Mouse (Mus musculus) CD4-positive, CD25-positive, alpha-beta regulatory T cell, adult 4 months (primary cell): Measurements from ENCODE around the gene Tox3. TPM values are rescaled to one million over a fixed set of nuclear protein-coding genes. Genes with fewer than 3 reads are reported as not detected.

Experiments
- ATAC-seq: one replicate; pipeline ENCODE4 v1.8.0; 2017
- polyA plus RNA-seq, 2 experiments: library from polyadenylated mRNA; unstranded; fragments of 100-300 nt; shearing (Covaris generic); gene quantifications; one replicate each; pipeline ENCODE4 v1.2.1; 2017

Gene Tox3
- polyA plus RNA-seq, 2 experiments from 2014 or later, result not detected

GRCm38 (mm10) chr8:90323824-90324223 lies 24.3 kb downstream of the Tox3 start:
- no peak for ATAC-seq

DNA sequence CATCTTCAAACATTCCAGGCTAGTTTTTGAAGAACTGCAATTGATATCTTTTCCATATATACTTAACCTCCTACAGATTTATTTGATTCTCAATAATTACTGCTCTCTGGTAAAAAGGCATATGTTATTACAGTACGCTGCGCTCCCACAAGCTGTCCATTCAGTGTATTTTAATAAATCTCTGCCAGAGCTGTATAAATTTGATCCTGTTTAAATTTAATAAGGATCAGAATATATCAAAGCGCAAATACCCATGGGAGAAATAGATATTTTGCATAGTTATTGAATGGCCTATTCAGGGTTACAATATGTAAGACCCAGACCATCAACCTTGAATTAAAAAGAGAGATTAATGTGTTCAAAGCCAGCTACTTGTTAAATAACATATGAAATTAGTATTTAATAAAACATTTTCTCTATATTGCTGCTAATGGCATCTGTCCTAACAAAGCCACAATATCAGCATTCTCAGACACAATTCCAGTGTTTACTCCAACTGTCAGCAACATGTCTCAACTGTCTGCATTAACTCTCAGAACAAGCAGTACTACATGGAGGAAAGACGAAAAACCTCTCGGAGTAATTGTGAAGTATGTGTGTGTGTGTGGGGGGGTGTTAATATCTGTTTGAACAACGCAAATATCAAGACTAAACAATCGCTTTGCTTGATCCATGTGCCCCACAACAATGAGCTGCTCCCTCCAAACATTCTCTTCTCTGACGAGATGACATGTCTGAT lies 25.3 kb downstream of the Tox3 start:
- no peak for ATAC-seq

GRCm38 (mm10) chr8:90321255-90321654 lies 26.9 kb downstream of the Tox3 start:
- ATAC-seq, result no peak

DNA sequence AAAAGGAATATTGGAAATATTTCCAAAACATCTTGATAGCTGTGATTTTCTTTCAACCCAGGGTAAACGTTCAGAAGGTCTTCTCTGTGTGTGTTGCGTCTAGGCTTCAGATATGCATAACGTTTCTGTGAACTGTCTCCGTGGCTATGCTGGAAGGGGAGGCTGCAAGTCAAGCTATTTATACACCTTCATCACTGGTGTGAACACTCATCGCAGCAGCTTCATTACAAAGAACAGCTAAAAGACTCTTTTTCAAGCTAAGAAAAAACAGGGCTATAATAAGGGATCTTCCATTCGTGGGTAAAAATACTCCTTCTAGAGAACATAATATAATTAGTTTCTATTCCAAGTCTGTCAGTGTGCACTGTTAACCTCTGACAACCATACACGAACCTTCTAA lies 33.8 kb downstream of the Tox3 start:
- ATAC-seq, result no peak

- ATAC-seq, result no peak
Measured at GRCm38 (mm10) chr8:90302951-90303350, 45.2 kb downstream of the Tox3 start.

DNA sequence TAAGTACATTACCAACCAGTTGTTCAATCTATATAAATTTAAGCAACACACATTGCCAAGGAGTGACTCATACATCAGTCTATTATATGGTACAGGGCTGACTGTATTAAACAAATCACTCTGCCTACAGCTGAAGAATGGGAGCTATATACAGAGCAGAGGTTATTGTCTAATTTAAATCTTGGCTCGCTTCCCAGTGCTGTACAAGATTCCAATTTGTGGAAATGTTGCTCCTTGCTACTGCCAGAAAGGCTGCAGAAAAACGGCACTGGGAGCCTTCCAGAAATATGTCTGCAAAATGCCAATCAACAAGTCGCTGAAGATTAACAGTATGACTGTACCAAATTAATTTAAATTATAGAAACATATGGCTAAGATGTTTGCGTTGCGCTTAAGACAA lies 45.9 kb downstream of the Tox3 start:
- no peak for ATAC-seq

DNA sequence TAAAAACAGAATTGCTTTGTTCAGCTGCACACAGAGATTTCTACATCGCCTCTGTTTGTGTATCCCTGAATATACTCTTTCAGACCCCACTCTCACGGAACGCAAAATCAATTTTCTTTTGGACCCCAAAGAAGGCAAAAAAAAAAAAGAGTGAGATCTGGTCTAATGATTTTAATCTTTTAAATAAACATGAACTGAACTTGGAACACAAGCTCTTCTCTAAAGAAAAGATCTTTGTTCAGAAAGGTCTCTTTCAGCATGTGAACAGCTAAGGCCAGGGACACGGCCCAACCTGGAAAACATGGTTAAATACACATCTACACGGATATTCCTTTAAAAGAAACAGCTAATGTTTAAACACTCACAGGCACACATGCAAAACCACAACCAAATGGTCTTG lies 46.6 kb downstream of the Tox3 start:
- ATAC-seq, result no peak

GRCm38 (mm10) chr8:90300973-90301372 lies 47.2 kb downstream of the Tox3 start:
- no peak for ATAC-seq

DNA sequence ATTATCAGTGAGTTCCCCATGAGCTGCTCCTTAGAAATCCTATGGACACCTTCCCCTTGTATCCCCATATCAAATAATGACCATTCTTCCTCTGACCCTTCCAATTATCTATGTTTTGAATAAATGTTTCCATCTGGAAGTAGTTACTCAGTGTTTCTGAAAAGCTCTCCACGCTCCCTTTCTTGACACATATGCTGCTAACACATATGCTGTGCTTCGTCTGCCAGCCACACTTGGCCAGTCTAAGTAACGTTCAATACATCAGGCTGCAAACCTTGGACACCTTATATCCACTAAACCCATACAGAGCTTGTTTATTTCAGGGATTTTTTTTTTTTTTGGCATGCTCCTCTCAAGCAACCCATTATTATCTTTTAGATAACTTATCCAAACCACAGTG lies 54.1 kb downstream of the Tox3 start:
- no peak for ATAC-seq

DNA sequence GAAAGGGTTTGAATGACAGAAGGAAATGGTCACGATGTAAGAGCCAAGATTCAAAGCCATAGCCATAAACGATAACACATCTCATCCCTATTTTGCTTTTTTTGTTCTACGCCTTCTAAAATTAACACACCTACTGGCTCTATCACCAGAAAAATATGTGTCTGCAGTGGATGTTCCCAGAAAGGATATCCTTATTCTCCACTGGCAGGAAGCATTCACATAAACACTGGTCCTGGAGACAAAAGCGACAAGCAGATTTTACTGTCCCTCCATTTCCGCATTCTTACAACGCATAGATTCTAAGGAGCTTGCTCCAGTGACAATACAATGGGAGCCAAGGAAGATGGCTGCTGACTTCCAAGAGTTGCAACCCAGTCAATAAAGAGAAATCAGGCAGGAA lies 57.3 kb downstream of the Tox3 start:
- no peak for ATAC-seq

DNA sequence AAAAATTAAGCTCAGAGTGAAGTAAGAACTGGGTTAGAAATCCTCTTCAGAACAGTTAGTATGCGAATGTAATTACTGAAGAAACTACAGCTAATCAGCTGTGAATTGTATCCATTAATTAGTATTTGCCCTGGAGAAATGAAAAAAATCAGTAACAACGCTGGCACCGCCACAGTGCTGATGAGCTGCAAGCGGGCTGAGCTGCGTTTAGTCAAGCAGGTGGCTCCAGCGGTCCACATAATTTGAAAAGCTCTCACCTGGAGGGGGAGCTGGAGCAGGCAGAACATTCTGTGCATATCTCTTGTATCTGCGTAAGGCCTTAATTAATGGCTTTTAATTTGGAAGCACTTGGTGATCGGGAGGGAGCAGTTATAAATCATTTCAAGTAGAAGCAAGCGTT lies 71.4 kb downstream of the Tox3 start:
- ATAC-seq, result no peak

- ATAC-seq, result no peak
Measured at GRCm38 (mm10) chr8:90273182-90273581, 75.0 kb downstream of the Tox3 start.

GRCm38 (mm10) chr8:90271920-90272319 lies 76.2 kb downstream of the Tox3 start:
- no peak for ATAC-seq

GRCm38 (mm10) chr8:90267698-90268256 lies 80.4 kb downstream of the Tox3 start:
- ATAC-seq, result no peak

GRCm38 (mm10) chr8:90266986-90267385 lies 81.2 kb downstream of the Tox3 start:
- no peak for ATAC-seq

DNA sequence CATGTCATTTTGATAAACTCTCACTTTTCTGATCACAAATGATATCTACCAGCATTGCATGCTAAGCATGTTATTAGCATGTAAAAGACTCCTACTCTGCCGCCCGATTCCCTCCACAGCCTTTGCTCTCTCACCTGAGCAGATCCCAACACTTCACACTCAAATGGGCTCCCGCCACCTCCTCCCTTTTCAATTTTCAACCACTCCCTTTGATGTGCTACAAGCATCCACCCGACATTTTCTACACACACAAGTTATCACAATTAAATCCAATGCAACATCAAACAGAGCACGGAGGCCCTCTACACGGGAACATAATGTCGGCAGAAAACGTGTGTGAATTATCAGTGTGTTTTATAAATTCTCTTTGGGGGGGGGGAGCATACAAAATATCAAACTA lies 81.9 kb downstream of the Tox3 start:
- no peak for ATAC-seq

GRCm38 (mm10) chr8:90254158-90254867 lies 93.8 kb downstream of the Tox3 start:
- ATAC-seq, result no peak

- no peak for ATAC-seq
Measured at GRCm38 (mm10) chr8:90246357-90246756, 101.8 kb downstream of the Tox3 start.

- ATAC-seq, result no peak
Measured at GRCm38 (mm10) chr8:90245828-90246227, 102.3 kb downstream of the Tox3 start.

DNA sequence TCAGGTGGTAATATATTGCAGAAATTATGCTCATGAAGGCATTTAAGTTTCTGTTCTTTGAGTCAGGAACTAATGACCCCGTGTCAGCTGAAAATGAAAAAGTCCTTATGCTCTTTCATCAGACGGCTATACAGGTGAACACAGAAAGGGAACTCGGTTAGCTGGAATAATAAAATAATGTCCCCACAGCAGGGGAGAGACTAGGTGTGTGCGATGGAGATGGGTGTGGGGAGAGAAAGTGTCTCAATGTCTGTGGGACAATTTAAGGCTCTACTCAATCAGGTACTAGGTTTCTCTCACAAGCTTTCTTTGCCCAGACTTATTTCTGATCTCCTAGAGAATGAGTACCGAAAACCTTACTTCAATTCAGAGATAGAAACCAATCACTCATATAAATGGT lies 103.0 kb downstream of the Tox3 start:
- ATAC-seq, result no peak

DNA sequence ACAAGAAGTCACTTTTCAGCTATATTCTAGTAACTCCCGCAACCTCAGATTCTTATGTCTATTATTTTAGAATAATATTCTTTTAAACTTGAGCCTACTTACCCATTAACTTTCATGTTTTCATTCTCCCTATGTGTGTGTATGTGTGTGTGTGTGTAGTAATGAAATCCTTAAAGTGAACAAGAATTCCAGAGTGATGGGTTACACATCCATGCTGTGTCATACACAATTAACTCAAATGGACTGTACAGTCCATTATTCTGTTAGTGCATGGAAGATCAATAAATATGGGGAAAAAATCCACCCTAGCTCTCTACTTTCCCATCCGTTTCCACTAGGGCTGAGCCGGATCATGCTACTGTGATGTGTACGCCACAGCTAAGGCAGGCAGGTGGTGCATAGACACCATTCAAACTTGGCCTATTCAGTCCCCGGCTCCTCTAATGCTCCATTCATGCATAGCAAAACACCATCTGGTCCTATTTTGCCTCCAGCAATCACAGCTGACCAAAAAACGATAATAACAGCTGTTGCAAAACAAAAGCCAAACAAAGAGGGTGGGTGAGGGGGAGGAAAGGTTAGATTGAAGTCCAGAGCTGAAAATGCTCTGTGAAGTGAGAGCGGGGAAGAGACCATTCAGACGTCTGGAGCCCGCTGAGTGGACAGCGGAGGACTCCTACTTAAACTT lies 103.5 kb downstream of the Tox3 start:
- no peak for ATAC-seq

- ATAC-seq, result no peak
Measured at GRCm38 (mm10) chr8:90243957-90244356, 104.2 kb downstream of the Tox3 start.

DNA sequence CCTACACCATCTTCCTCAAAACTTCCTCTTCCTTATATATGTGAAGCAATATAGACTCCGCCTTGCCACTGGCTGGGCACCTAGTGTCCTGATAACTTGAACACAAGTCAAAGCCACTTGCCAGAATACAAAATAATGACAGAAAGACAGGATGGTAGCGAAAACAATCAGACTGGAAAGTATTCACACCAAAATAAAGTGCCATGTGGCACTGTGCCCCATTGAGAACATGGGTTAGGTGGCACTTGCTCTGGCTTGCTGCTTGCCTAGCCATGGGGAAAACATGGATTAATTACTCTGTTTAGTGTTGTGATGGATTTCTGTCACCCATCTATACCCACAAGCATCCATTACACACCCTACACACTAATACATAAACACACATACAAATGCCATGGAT lies 105.8 kb downstream of the Tox3 start:
- no peak for ATAC-seq

GRCm38 (mm10) chr8:90241461-90241860 lies 106.7 kb downstream of the Tox3 start:
- no peak for ATAC-seq
